Mouse (Mus musculus): ENCODE data around the gene Igf1. TPM values are rescaled to one million over a fixed set of nuclear protein-coding genes. Genes with fewer than 3 reads are reported as not detected.

Gene Igf1
- polyA plus RNA-seq, 1 experiment from 2014 or later = 18.6 TPM

GRCm38 (mm10) chr10:87948192-87948591 is 90.1 kb downstream of the Igf1 start:
- Histone ChIP-seq H3K27me3 (ENCODE audit: control insufficient read depth, insufficient read depth, low read length) (no peaks in the 10 kb centered on the region), H3K4me3 (replicated peaks; ENCODE audit: low read length) (no peak overlapping the region), H3K9ac (no peak overlapping the region), H3K4me2 (replicated peaks) (no peak overlapping the region), H3K4me1 (replicated peaks; ENCODE audit: control insufficient read depth, insufficient read depth, low read length) (no peaks in the 10 kb centered on the region), H3K27ac (no peak overlapping the region), H3K9me3 (ENCODE audit: control insufficient read depth, low read length) (no peaks in the 10 kb centered on the region), H3K36me3 (replicated peaks; ENCODE audit: control insufficient read depth, insufficient read depth) (no peaks in the 10 kb centered on the region)
- DNase-seq (ENCODE audit: low spot score) (no peak), ATAC-seq (ENCODE audit: low FRiP score) (no peak)
- WGBS = 78% methylated on average over 4 of the region's 4 CpGs

- Histone ChIP-seq H3K9me3 (ENCODE audit: control insufficient read depth, low read length) (no peaks in the 10 kb centered on the region), H3K36me3 (replicated peaks; ENCODE audit: control insufficient read depth, insufficient read depth) (no peaks in the 10 kb centered on the region), H3K27me3 (ENCODE audit: control insufficient read depth, insufficient read depth, low read length) (no peaks in the 10 kb centered on the region), H3K9ac (no peak overlapping the region), H3K27ac (no peak overlapping the region), H3K4me2 (replicated peaks) (no peak overlapping the region), H3K4me3 (replicated peaks; ENCODE audit: low read length) (no peak overlapping the region), H3K4me1 (replicated peaks; ENCODE audit: control insufficient read depth, insufficient read depth, low read length) (no peaks in the 10 kb centered on the region)
- 73% methylated on average over 6 of the region's 6 CpGs for WGBS
- ATAC-seq (ENCODE audit: low FRiP score) (no peak), DNase-seq (ENCODE audit: low spot score) (no peak)
Measured at GRCm38 (mm10) chr10:87971536-87971935, 113.5 kb downstream of the Igf1 start.

GRCm38 (mm10) chr10:87973911-87974631 is 116.0 kb downstream of the Igf1 start:
- no peaks in the 10 kb centered on the region for H3K9me3 ChIP-seq (ENCODE audit: control insufficient read depth, low read length)
- H3K27me3 ChIP-seq (ENCODE audit: control insufficient read depth, insufficient read depth, low read length) = no peaks in the 10 kb centered on the region
- no peak overlapping the region for H3K4me3 ChIP-seq (replicated peaks; ENCODE audit: low read length)
- H3K9ac ChIP-seq = no peak overlapping the region
- no peak overlapping the region for H3K27ac ChIP-seq
- 74% methylated on average over 4 of the region's 4 CpGs for WGBS
- no peak for DNase-seq (ENCODE audit: low spot score)
- H3K4me2 ChIP-seq (replicated peaks) = no peak overlapping the region
- no peaks in the 10 kb centered on the region for H3K4me1 ChIP-seq (replicated peaks; ENCODE audit: control insufficient read depth, insufficient read depth, low read length)
- no peak for ATAC-seq (ENCODE audit: low FRiP score)
- H3K36me3 ChIP-seq (replicated peaks; ENCODE audit: control insufficient read depth, insufficient read depth) = no peaks in the 10 kb centered on the region

DNA sequence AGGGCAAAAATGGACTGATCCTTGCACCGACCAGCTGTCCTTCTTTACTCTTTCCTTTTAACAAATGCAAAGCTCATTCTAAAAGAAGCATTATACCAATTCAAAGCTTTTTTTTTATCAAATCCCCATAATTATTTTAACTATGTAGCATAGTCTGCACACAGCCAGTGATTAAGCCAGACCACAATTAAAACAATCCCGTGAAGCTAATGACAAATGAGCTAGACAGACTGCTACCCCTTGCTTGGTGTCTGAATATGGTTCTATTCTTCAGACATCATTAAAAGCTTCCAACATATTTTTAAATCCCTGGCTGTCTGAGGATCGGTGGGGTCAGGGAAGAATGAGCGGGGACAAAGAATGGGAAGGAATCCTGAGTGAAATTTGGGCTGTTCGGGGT is 127.3 kb downstream of the Igf1 start:
- WGBS = 75% methylated on average over 5 of the region's 5 CpGs
- H3K4me3 ChIP-seq (replicated peaks; ENCODE audit: low read length) = no peak overlapping the region
- no peak overlapping the region for H3K4me2 ChIP-seq (replicated peaks)
- no peak overlapping the region for H3K9ac ChIP-seq
- no peaks in the 10 kb centered on the region for H3K36me3 ChIP-seq (replicated peaks; ENCODE audit: control insufficient read depth, insufficient read depth)
- H3K9me3 ChIP-seq (ENCODE audit: control insufficient read depth, low read length) = no peaks in the 10 kb centered on the region
- H3K4me1 ChIP-seq (replicated peaks; ENCODE audit: control insufficient read depth, insufficient read depth, low read length) = no peaks in the 10 kb centered on the region
- ATAC-seq (ENCODE audit: low FRiP score) (no peak), DNase-seq (ENCODE audit: low spot score) (no peak)
- H3K27me3 ChIP-seq (ENCODE audit: control insufficient read depth, insufficient read depth, low read length) = no peaks in the 10 kb centered on the region
- no peak overlapping the region for H3K27ac ChIP-seq

GRCm38 (mm10) chr10:87986201-87986600 is 128.1 kb downstream of the Igf1 start:
- peak; percentile 71; the same call in 1 of the 2 replicates for ATAC-seq (ENCODE audit: low FRiP score)
- 69% methylated on average over 3 of the region's 3 CpGs for WGBS
- DNase-seq (ENCODE audit: low spot score) = peak; percentile 52
- H3K27ac ChIP-seq = no peak overlapping the region
- H3K4me3 ChIP-seq (replicated peaks; ENCODE audit: low read length) = no peak overlapping the region
- no peaks in the 10 kb centered on the region for H3K27me3 ChIP-seq (ENCODE audit: control insufficient read depth, insufficient read depth, low read length)
- no peaks in the 10 kb centered on the region for H3K9me3 ChIP-seq (ENCODE audit: control insufficient read depth, low read length)
- no peak overlapping the region for H3K4me2 ChIP-seq (replicated peaks)
- no peaks in the 10 kb centered on the region for H3K4me1 ChIP-seq (replicated peaks; ENCODE audit: control insufficient read depth, insufficient read depth, low read length)
- H3K36me3 ChIP-seq (replicated peaks; ENCODE audit: control insufficient read depth, insufficient read depth) = no peaks in the 10 kb centered on the region
- no peak overlapping the region for H3K9ac ChIP-seq

Other genes with a start within 250 kb of the Igf1 start
- gene Pmch, start 232.8 kb downstream of the Igf1 start, polyA plus RNA-seq (2014; fragmentation: Nextera tagmentation; extraction: Ambion mirVana) = 0.43 TPM in 2 replicates

Measured in hindbrain, embryonic 14.5 days (tissue).